Mouse (Mus musculus): ENCODE data around the gene Fam110c. TPM values are rescaled to one million over a fixed set of nuclear protein-coding genes. Genes with fewer than 3 reads are reported as not detected.

The Fam110c gene
- total RNA-seq, 2 experiments from 2014 or later = 0.31 TPM; not detected in 1

- peak; percentile 93 for ATAC-seq (replicated peaks; ENCODE audit: poor library complexity, severe bottlenecking)
Observed at GRCm38 (mm10) chr12:31101190-31101589, 27.5 kb downstream of the Fam110c start.

GRCm38 (mm10) chr12:31101821-31102220 is 28.2 kb downstream of the Fam110c start:
- ATAC-seq (replicated peaks; ENCODE audit: poor library complexity, severe bottlenecking) = peak; percentile 92

GRCm38 (mm10) chr12:31116005-31116466 is 42.4 kb downstream of the Fam110c start:
- ATAC-seq (replicated peaks; ENCODE audit: poor library complexity, severe bottlenecking) = peak; percentile 66

DNA sequence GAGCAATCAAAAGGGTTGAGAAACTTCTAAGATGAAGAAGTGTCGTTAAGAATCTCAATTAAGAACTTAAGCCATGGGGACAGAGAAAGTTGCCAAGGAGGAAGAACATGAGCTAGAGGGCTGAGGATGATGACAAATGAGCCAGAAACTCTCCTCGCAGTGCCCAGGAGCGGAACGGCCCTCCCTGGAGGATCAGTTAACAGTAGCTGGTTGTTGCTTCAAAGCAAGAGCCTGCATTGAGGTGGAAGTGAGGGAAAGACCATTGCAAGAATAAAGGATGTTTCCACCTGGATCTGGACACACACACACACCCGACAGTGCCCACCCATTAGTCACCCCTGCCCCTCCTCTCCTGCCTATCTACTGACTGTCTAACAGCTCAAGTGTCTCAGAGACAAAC is 46.9 kb downstream of the Fam110c start:
- ATAC-seq (replicated peaks; ENCODE audit: poor library complexity, severe bottlenecking) = no peak

GRCm38 (mm10) chr12:31122892-31123622 is 49.4 kb downstream of the Fam110c start:
- ATAC-seq (replicated peaks; ENCODE audit: poor library complexity, severe bottlenecking) = no peak

- ATAC-seq (replicated peaks; ENCODE audit: poor library complexity, severe bottlenecking) = no peak
Observed at GRCm38 (mm10) chr12:31126071-31126470, 52.4 kb downstream of the Fam110c start.

GRCm38 (mm10) chr12:31129548-31129947 is 55.9 kb downstream of the Fam110c start:
- no peak for ATAC-seq (replicated peaks; ENCODE audit: poor library complexity, severe bottlenecking)

Other genes starting within 250 kb of the Fam110c start
- gene Alkal2, start 189.5 kb upstream of the Fam110c start, total RNA-seq (2014; fragmentation: Nextera tagmentation) = not detected in 2 replicates
- gene Alkal2, start 189.5 kb upstream of the Fam110c start, total RNA-seq (2017) = not detected in 2 replicates
- gene Acp1, start 162.3 kb upstream of the Fam110c start, total RNA-seq (2014; fragmentation: Nextera tagmentation) = 55.3 and 61.0 TPM in 2 replicates
- gene Acp1, start 162.3 kb upstream of the Fam110c start, total RNA-seq (2017) = 69.7 and 69.8 TPM in 2 replicates
- gene Sh3yl1, start 162.2 kb upstream of the Fam110c start, total RNA-seq (2014; fragmentation: Nextera tagmentation) = 0.28 and 2.4 TPM in 2 replicates
- 1.2 and 3.0 TPM in 2 replicates for gene Sh3yl1, start 162.2 kb upstream of the Fam110c start, total RNA-seq (2017)
- gene Gm6993, start 166.9 kb downstream of the Fam110c start, total RNA-seq (2014; fragmentation: Nextera tagmentation) = not detected in 2 replicates
- not detected in 2 replicates for gene Gm6993, start 166.9 kb downstream of the Fam110c start, total RNA-seq (2017)
- gene Lamb1, start 191.4 kb downstream of the Fam110c start, total RNA-seq (2014; fragmentation: Nextera tagmentation) = not detected in 2 replicates
- gene Lamb1, start 191.4 kb downstream of the Fam110c start, total RNA-seq (2017) = not detected in 2 replicates

Data from granulocyte monocyte progenitor cell, adult 5-6 weeks (primary cell).